Mouse (Mus musculus) C2C12 (cell line): ENCODE measurements around the gene Pex10. TPM values are rescaled to one million over a fixed set of nuclear protein-coding genes. Genes with fewer than 3 reads are reported as not detected.
A peak's percentile ranks its signal among the peaks of the same experiment; 100 is the strongest.

ENCODE experiments used
- H3K27me3 ChIP-seq: one replicate; pipeline ENCODE4 v1.6.1; 2011; ENCODE audit not compliant: control insufficient read depth, insufficient read depth, insufficient read length
- H3K36me3 ChIP-seq: one replicate; pipeline ENCODE4 v1.6.1; 2011; ENCODE audit not compliant: control insufficient read depth, insufficient read depth
- H3K4me3 ChIP-seq: one replicate; pipeline ENCODE4 v1.5.1; 2011; ENCODE audit warnings: mild to moderate bottlenecking, control low read depth; ENCODE audit not compliant: poor library complexity, insufficient read depth, severe bottlenecking
- H3K79me2 ChIP-seq: one replicate; pipeline ENCODE4 v1.6.1; 2011; ENCODE audit not compliant: control insufficient read depth, insufficient read depth
- H3K79me3 ChIP-seq: one replicate; pipeline ENCODE4 v1.6.1; 2011; ENCODE audit warnings: low read depth, control low read depth
- H3ac ChIP-seq: one replicate; pipeline ENCODE3; 2011; ENCODE audit warnings: low read depth; ENCODE audit not compliant: control insufficient read depth, insufficient read length
- CEBPB ChIP-seq: IDR thresholded peaks from one replicate; pipeline ENCODE4 v1.6.1; 2011; ENCODE audit warnings: low read depth, mild to moderate bottlenecking, control low read depth, moderate library complexity
- CTCF ChIP-seq: IDR thresholded peaks from one replicate; pipeline ENCODE4 v1.5.1; 2011; ENCODE audit not compliant: control insufficient read depth, insufficient read depth, insufficient read length
- FOSL1 ChIP-seq: IDR thresholded peaks from one replicate; pipeline ENCODE4 v1.8.0; 2011; ENCODE audit warnings: mild to moderate bottlenecking, low read length; ENCODE audit not compliant: poor library complexity, insufficient read depth, severe bottlenecking
- MAX ChIP-seq: IDR thresholded peaks from one replicate; pipeline ENCODE4 v1.6.1; 2011; ENCODE audit warnings: mild to moderate bottlenecking, control low read depth
- MYOD1 ChIP-seq: IDR thresholded peaks from one replicate; pipeline ENCODE4 v1.6.1; 2011; ENCODE audit warnings: low read depth; ENCODE audit not compliant: control insufficient read depth, insufficient read length
- MYOG ChIP-seq: IDR thresholded peaks from one replicate; pipeline ENCODE4 v1.6.1; 2011; ENCODE audit not compliant: control insufficient read depth, insufficient read length; ENCODE audit errors: extremely low read depth
- USF1 ChIP-seq: IDR thresholded peaks from one replicate; pipeline ENCODE4 v1.6.1; 2011; ENCODE audit warnings: low read depth, mild to moderate bottlenecking, control low read depth, moderate library complexity
- polyA plus RNA-seq: library from polyadenylated mRNA; unstranded; fragments of >200 nt; fragmentation: generic; extraction: Trizol; gene quantifications from one replicate; pipeline ENCODE4 v1.2.1, GENCODE M21; 2012; ENCODE audit warnings: missing spikeins

Gene Pex10
- polyA plus RNA-seq, 1 experiment: 11.2 TPM

DNA sequence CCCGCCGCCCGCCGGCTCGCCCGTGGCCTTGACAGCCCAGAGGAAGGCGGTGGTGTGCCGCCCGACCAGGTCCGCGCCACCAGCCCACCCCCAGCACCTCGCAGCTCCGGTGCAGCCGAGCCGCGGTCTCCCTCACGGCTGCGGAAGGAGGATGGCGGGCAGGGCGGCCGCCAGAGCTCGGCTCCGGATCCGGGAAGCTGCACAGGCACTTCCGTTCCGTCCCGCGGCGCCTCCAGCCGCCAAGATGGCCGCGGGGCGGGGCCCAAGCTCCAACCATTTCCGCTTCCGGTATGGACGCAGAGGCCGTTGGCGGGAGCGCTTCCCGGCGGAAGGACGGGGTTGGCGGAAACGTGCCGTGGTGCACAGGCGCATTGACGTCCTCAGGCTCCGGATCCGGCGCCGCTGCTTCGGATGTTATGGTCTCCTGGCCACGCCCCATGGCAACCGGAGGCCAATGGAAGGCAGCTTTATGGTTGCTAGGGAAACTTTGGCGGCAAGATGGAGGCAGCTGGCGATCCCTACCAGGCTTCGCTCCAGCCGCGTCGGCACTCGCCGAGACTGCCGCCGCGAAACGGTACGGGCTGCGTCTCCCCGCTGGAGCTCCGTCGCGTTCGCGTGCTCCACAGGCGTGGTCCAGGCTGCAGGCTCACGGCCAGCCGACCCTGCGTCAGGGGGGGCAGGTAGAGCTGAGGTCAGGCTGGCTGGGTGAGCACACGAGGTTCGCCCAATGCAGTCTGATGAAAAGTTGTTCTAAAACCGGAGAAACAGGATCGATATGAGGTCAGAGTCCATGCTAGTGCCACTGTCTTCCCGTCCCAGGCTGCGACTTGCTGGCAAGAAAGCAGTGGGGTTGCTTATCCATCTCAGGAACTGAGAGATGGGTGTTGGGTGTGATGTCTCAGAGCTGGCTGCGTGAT lies 19.6 kb downstream of the Pex10 start, which contains the start of the genes Rer1 and Morn1:
Rer1 (minus strand) TSS at position 275 of the 917 bp plus-strand sequence.
Morn1 (plus strand) TSS at position 470 of the 917 bp plus-strand sequence.
- Histone ChIP-seq H3K4me3 (peak within 1 kb of the TSS; percentile 76), H3K36me3 (peaks cover 22% of the 10 kb centered on the region), H3ac (peak within 1 kb of the TSS; percentile 95), H3K79me3 (peaks cover 38% of the 10 kb centered on the region), H3K79me2 (peaks cover 47% of the 10 kb centered on the region), H3K27me3 (no peaks in the 10 kb centered on the region)
- no peak for TF ChIP-seq MYOG
- TF ChIP-seq MAX: peak; percentile 66
- no peak for TF ChIP-seq CTCF

DNA sequence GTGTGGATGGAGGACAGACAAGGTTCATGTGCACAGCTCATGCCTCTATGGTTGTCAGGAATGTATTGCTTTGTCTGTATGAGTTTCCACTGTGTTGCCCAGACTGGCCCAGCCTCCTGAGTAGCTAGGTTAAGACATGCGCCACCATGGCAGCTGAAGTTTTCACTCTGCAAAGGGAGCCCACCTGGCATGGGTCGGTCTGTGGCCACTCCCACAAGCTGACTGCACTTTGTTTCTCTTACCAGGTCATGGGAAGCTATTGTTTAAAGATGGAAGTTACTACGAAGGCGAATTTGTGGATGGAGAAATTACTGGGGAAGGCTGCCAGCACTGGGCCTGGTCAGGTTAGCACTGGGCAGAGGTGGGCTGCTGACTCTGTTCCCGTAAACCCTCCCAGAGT lies 22.4 kb downstream of the Pex10 start:
- Histone ChIP-seq H3K4me3 (no peak overlapping the region), H3K27me3 (no peaks in the 10 kb centered on the region), H3K36me3 (no peaks in the 10 kb centered on the region), H3K79me3 (peaks cover 15% of the 10 kb centered on the region), H3ac (no peak overlapping the region), H3K79me2 (peaks cover 18% of the 10 kb centered on the region)
- TF ChIP-seq CTCF: no peak

DNA sequence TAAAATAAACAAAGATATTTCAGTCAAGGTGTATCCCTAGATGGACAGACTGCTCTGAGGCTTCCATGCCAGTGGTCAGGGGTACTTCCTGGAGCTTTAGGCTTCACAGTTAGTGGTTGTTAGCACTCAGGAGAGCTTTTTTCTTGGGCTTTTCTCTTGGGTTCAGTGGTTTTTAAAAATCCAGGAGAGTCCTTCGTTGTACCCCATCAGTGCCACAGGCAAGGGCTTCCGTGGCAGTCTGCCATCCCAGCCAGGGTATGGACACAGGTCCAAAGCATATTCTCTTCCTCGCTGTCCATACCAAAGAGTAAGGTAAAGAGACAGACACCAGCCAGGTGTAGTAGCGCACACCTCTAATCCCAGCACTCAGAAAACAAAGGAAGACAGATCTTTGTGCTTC lies 23.3 kb downstream of the Pex10 start:
- TF ChIP-seq FOSL1 (no peak), USF1 (no peak), MAX (no peak)
- Histone ChIP-seq H3ac (no peak overlapping the region), H3K36me3 (no peaks in the 10 kb centered on the region), H3K79me3 (peaks cover 6% of the 10 kb centered on the region), H3K4me3 (no peak overlapping the region), H3K79me2 (peaks cover 9% of the 10 kb centered on the region), H3K27me3 (no peaks in the 10 kb centered on the region)

DNA sequence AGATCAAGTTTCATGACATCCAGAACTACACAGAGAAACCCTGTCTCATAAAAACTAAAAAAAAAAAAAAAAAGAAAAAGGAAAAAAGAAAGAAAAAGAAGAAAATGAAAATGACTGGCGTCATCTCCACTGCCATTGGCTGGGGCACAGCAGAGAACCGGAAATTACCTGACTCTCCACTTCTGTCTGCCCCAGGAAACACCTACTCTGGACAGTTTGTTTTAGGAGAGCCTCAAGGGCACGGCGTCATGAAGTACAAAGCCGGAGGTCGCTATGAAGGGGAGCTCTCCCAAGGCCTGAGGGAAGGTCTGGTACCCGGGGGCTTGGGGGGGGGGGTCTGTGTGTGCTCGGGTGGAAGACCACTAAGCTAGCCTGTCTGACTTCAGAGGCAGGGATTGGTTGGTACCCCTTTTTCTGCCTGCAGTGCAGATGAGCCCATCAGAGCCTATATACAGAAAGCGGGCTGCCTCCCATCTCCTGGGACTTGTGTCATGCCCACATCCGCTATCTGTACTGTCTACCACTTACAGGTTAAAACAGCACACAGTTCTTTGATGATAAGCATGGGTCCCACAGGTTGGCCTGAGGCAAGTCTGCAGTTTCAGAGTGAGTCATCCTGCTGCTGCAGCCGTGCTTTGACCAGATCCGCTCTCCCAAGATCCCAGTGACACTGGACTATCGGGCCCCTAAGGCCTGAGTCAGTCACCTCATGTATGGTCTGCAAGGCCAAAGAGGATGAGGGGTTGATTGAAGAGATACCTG lies 24.1 kb downstream of the Pex10 start:
- H3K27me3 ChIP-seq: no peaks in the 10 kb centered on the region
- no peaks in the 10 kb centered on the region for H3K79me3 ChIP-seq
- H3ac ChIP-seq: no peak overlapping the region
- no peak overlapping the region for H3K4me3 ChIP-seq
- peaks cover 2% of the 10 kb centered on the region for H3K79me2 ChIP-seq
- TF ChIP-seq FOSL1 (no peak), MYOD1 (no peak), CEBPB (no peak), USF1 (no peak), CTCF (no peak), MYOG (no peak), MAX (no peak)
- H3K36me3 ChIP-seq: no peaks in the 10 kb centered on the region

DNA sequence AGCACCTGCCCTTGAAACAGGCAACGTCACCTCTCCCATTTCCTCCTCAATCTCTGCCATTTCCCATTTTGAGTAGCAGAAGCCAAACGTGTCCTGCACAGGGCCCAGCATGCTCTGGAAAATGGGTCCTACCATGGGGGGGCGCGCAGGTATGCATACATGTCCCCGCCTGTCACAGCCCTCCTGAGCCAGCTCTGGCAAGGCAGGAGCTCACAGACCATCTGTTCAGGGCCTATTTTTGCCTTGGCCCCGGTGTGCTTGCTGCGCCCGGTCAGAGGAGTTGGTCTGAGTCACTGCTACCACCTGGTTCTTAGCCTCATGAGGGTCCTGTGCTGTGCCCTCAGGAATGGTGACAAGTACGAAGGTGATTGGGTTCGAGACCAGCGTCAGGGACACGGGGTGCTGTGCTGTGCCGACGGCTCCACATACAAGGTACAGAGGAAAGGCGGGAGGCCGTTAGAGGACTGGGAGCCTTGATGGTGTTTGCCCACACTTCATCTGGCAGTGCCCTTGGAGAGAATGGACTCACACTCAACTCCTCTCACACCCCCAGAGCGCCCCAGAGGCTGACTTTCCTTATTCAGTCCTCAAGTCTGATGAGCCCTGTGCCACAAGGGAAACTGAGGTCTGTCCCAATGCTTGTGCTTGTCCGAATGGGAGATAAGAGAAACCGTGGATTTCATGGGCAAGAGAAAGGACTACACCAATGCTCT lies 26.1 kb downstream of the Pex10 start:
- Histone ChIP-seq H3K79me2 (no peaks in the 10 kb centered on the region), H3K4me3 (no peak overlapping the region), H3K27me3 (no peaks in the 10 kb centered on the region), H3ac (no peak overlapping the region), H3K36me3 (no peaks in the 10 kb centered on the region), H3K79me3 (no peaks in the 10 kb centered on the region)
- no peak for TF ChIP-seq FOSL1
- TF ChIP-seq MYOD1: no peak
